Mouse (Mus musculus): ENCODE data around the gene Actr5. TPM values are rescaled to one million over a fixed set of nuclear protein-coding genes. Genes with fewer than 3 reads are reported as not detected.

Gene Actr5
- polyA plus RNA-seq, 1 experiment, result 7.5 TPM

- Histone ChIP-seq H3K4me1 (ENCODE audit: control insufficient read depth, insufficient read depth, low read length) (no peaks in the 10 kb centered on the region), H3K27ac (ENCODE audit: insufficient read depth, low read length) (no peak overlapping the region), H3K27me3 (ENCODE audit: control insufficient read depth, insufficient read depth, low read length) (no peaks in the 10 kb centered on the region), H3K4me3 (replicated peaks; ENCODE audit: insufficient read depth, low read depth, low read length) (no peak overlapping the region)
- 45% methylated on average over 9 of the region's 9 CpGs for WGBS
- no peak for TF ChIP-seq CTCF (IDR thresholded peaks at IDR 0.05; ENCODE audit: borderline replicate concordance, insufficient read depth, low read depth, low read length)
- TF ChIP-seq POLR2A (IDR thresholded peaks at IDR 0.05; ENCODE audit: borderline replicate concordance, insufficient read depth, low read length), result no peak
- DNase-seq, result no peak
These were observed 59.7 kb downstream of the Actr5 start for GRCm38 (mm10) chr2:158684247-158684843.

DNA sequence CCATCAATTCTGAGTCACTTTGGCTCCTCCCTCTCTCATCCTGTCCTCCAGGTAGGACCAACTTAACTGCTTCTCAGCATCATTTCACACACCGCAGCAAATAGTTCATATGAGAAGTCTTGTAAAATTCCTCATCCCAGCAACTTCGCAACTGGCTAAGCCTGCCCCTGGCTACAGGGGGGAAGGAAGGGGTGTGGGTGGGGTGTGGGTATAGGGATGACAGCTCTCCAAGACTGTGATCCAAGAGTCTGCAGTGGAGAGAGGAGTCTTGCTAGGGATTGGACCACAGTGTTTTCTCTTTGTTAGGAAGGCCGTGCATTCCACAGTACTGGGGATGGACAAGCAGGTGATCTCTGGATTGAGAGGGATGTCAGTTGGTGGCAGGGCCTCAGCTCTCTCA is 60.2 kb downstream of the Actr5 start:
- H3K27ac ChIP-seq (ENCODE audit: insufficient read depth, low read length), result no peak overlapping the region
- WGBS, result 79% methylated on average over 3 of the region's 3 CpGs
- no peaks in the 10 kb centered on the region for H3K4me1 ChIP-seq (ENCODE audit: control insufficient read depth, insufficient read depth, low read length)
- TF ChIP-seq POLR2A (IDR thresholded peaks at IDR 0.05; ENCODE audit: borderline replicate concordance, insufficient read depth, low read length) (no peak), CTCF (IDR thresholded peaks at IDR 0.05; ENCODE audit: borderline replicate concordance, insufficient read depth, low read depth, low read length) (no peak)
- H3K27me3 ChIP-seq (ENCODE audit: control insufficient read depth, insufficient read depth, low read length), result no peaks in the 10 kb centered on the region
- no peak for DNase-seq
- H3K4me3 ChIP-seq (replicated peaks; ENCODE audit: insufficient read depth, low read depth, low read length), result no peak overlapping the region

GRCm38 (mm10) chr2:158686394-158686793 is 61.7 kb downstream of the Actr5 start:
- no peak for DNase-seq
- no peak for TF ChIP-seq POLR2A (IDR thresholded peaks at IDR 0.05; ENCODE audit: borderline replicate concordance, insufficient read depth, low read length)
- TF ChIP-seq CTCF (IDR thresholded peaks at IDR 0.05; ENCODE audit: borderline replicate concordance, insufficient read depth, low read depth, low read length), result no peak
- Histone ChIP-seq H3K27me3 (ENCODE audit: control insufficient read depth, insufficient read depth, low read length) (no peaks in the 10 kb centered on the region), H3K27ac (ENCODE audit: insufficient read depth, low read length) (no peak overlapping the region), H3K4me1 (ENCODE audit: control insufficient read depth, insufficient read depth, low read length) (no peaks in the 10 kb centered on the region), H3K4me3 (replicated peaks; ENCODE audit: insufficient read depth, low read depth, low read length) (no peak overlapping the region)
- 70% methylated on average over 2 of the region's 2 CpGs for WGBS

GRCm38 (mm10) chr2:158687804-158688241 is 63.1 kb downstream of the Actr5 start:
- Histone ChIP-seq H3K27ac (ENCODE audit: insufficient read depth, low read length) (no peak overlapping the region; the same call in 1 of the 2 replicates), H3K27me3 (ENCODE audit: control insufficient read depth, insufficient read depth, low read length) (no peaks in the 10 kb centered on the region), H3K4me1 (ENCODE audit: control insufficient read depth, insufficient read depth, low read length) (no peaks in the 10 kb centered on the region), H3K4me3 (replicated peaks; ENCODE audit: insufficient read depth, low read depth, low read length) (no peak overlapping the region)
- TF ChIP-seq POLR2A (IDR thresholded peaks at IDR 0.05; ENCODE audit: borderline replicate concordance, insufficient read depth, low read length) (no peak), CTCF (IDR thresholded peaks at IDR 0.05; ENCODE audit: borderline replicate concordance, insufficient read depth, low read depth, low read length) (no peak)
- 32% methylated on average over 25 of the region's 25 CpGs for WGBS
- peak in 1 of 2 experiments; percentile 29 for DNase-seq

Other genes starting within 250 kb of the Actr5 start
- 1,048 and 1,100 TPM in 2 replicates for gene Snhg11, start 249.2 kb upstream of the Actr5 start, polyA plus RNA-seq (2012; rRNA removed)
- gene Ralgapb, start 215.0 kb upstream of the Actr5 start, polyA plus RNA-seq (2012; rRNA removed), result 53.3 and 54.4 TPM in 2 replicates
- gene Adig, start 122.3 kb upstream of the Actr5 start, polyA plus RNA-seq (2012; rRNA removed), result 0.43 TPM in 1 of 2 replicates, not detected in the other
- 0.16 and 0.20 TPM in 2 replicates for gene Arhgap40, start 112.1 kb upstream of the Actr5 start, polyA plus RNA-seq (2012; rRNA removed)
- gene Slc32a1, start 14.1 kb upstream of the Actr5 start, polyA plus RNA-seq (2012; rRNA removed), result 218 TPM in 2 replicates
- gene Ppp1r16b, start 40.5 kb downstream of the Actr5 start, polyA plus RNA-seq (2012; rRNA removed), result 59.8 and 65.2 TPM in 2 replicates
- 2.5 and 3.0 TPM in 2 replicates for gene Fam83d, start 143.2 kb downstream of the Actr5 start, polyA plus RNA-seq (2012; rRNA removed)
- gene Dhx35, start 169.9 kb downstream of the Actr5 start, polyA plus RNA-seq (2012; rRNA removed), result 23.1 and 23.3 TPM in 2 replicates

Data from cerebellum, adult 2 months (tissue).